Mouse (Mus musculus) embryonic facial prominence, embryonic 12.5 days (tissue): Measurements from ENCODE around the gene Specc1l. TPM values are rescaled to one million over a fixed set of nuclear protein-coding genes. Genes with fewer than 3 reads are reported as not detected.
A peak's percentile ranks its signal among the peaks of the same experiment; 100 is the strongest.

ENCODE experiments used
- ATAC-seq: fragments of 200-750 bp; cut with Nextera tagmentation; 2 replicates; pipeline ENCODE4 v1.8.0; 2017; ENCODE audit not compliant: insufficient number of reproducible peaks, insufficient read depth, low FRiP score, low TSS enrichment
- H3K27ac ChIP-seq: fragments of 300-500 bp; sonication (generic); 2 replicates; pipeline ENCODE4 v1.5.1; 2016; ENCODE audit warnings: mild to moderate bottlenecking
- H3K27me3 ChIP-seq: fragments of 300-500 bp; sonication (generic); 2 replicates; pipeline ENCODE4 v1.6.1; 2016; ENCODE audit warnings: mild to moderate bottlenecking, moderate library complexity
- H3K36me3 ChIP-seq: fragments of 300-500 bp; sonication (generic); 2 replicates; pipeline ENCODE4 v1.6.1; 2016; ENCODE audit warnings: mild to moderate bottlenecking
- H3K4me1 ChIP-seq: fragments of 300-500 bp; sonication (generic); 2 replicates; pipeline ENCODE4 v1.6.1; 2016
- H3K4me2 ChIP-seq: fragments of 300-500 bp; sonication (generic); replicated peaks from 2 replicates; pipeline ENCODE4 v1.6.1; 2016; ENCODE audit warnings: mild to moderate bottlenecking, moderate library complexity
- H3K4me3 ChIP-seq: fragments of 300-500 bp; sonication (generic); 2 replicates; pipeline ENCODE4 v1.5.1; 2016; ENCODE audit warnings: mild to moderate bottlenecking
- H3K9ac ChIP-seq: fragments of 300-500 bp; sonication (generic); 2 replicates; pipeline ENCODE4 v1.6.1; 2016; ENCODE audit warnings: mild to moderate bottlenecking, moderate library complexity
- H3K9me3 ChIP-seq: fragments of 300-500 bp; sonication (generic); 2 replicates; pipeline ENCODE4 v1.6.1; 2016; ENCODE audit warnings: mild to moderate bottlenecking, moderate library complexity
- WGBS: fragments of 180-500 bp; shearing (Covaris S2); methylation state at CpG from one replicate; pipeline ENCODE4 v1.1.7; 2016; 5-methylcytosine and 5-hydroxymethylcytosine counted together
- polyA plus RNA-seq: library from polyadenylated mRNA; unstranded; fragments of >200 nt; fragmentation: Nextera tagmentation; extraction: Ambion mirVana; gene quantifications from 2 replicates; pipeline ENCODE4 v1.2.1, GENCODE M21; 2016

The Specc1l gene
- polyA plus RNA-seq: 49.9 and 52.3 TPM in 2 replicates

DNA sequence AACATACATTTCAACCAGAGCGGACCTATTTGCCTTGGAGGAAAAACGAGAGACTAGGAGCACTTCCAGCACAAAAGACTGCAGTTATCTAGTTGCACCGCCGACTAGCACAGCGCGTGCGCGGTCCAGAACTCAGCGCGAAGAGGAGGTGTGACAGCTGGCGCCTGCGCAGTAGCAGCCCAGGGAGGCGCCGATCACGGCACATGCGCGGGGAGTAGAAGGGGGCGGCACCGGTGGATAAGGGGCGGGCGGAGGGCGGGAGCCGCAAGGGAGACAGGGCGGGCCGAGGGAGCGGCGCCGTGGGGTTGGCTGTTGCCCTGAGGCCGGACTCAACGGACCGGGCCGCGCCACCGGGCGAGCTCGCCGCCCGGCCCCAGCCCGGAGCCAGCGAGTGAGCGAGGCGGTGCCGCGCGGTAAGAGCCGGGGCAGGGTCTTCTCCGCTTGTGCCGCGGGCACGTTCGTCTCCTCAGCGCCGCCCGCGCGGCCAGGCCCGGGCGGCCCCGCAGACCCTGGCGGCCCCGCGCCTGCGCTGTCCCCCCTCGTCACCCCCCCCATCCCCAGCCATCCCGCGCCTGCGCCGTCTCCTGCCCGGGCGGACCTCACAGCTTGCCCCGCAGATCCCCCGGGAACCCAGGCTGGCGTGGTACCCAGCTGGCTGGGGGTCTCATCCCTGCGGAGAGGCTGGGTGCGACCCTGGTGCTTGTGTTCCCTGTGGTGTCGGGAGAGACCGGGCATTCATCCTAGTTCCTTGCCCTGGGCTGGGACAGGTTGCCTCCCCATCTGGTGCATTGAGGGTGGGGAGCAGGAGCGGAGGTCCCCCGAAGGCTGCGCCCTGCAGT is at the start of gene Specc1l:
Gene Specc1l (plus strand): TSS at position 267 of the 839 bp plus-strand sequence.
- Histone ChIP-seq H3K27me3 (no peaks in the 10 kb centered on the region), H3K4me2 (peak within 1 kb of the TSS; percentile 76), H3K9ac (peak within 1 kb of the TSS; percentile 92), H3K4me3 (peak within 1 kb of the TSS; percentile 62), H3K27ac (peak within 1 kb of the TSS; percentile 97), H3K36me3 (no peaks in the 10 kb centered on the region), H3K4me1 (peaks cover 9% of the 10 kb centered on the region; the same call in 1 of the 2 replicates), H3K9me3 (no peaks in the 10 kb centered on the region)
- ATAC-seq: peak; percentile 98
- WGBS: under 1% methylated on average over 68 of the region's 80 CpGs

DNA sequence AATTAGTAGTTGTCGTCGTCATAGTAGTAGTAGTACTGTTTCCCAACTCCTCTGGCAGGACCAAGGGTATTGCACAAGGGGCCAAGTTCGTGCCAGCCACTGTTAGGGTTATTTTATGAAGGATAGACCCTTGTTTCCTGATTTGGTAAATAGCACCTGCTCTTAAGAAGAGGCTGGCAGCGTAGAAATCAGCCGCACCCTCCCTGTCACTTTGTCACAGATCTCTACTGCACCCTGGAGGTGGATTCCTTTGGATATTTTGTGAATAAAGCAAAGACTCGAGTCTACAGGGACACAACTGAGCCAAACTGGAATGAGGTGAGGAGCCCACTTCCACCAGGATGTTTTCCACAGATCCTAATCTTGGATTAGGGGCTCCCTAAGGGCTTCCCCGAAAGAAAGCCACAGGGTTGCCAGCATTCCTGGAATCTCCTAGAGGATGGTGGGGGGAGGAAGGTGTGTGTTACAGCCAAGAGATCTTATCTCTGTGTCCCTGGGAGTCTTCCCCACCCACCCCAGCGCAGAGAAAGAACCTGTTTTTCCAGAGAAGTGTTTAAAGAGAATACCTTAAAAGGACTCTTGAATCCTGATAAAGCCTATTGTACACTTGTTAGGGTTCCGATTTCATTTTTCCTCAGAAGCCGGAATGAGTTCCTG is 45.9 kb upstream of the Specc1l start:
- H3K36me3 ChIP-seq: peaks cover 75% of the 10 kb centered on the region
- no peak overlapping the region for H3K4me3 ChIP-seq
- 70% methylated on average over 10 of the region's 10 CpGs for WGBS
- no peak overlapping the region for H3K9ac ChIP-seq
- H3K9me3 ChIP-seq: no peaks in the 10 kb centered on the region
- no peak overlapping the region for H3K4me2 ChIP-seq
- no peaks in the 10 kb centered on the region for H3K27me3 ChIP-seq
- no peaks in the 10 kb centered on the region for H3K4me1 ChIP-seq
- H3K27ac ChIP-seq: no peak overlapping the region
- no peak for ATAC-seq

- Histone ChIP-seq H3K4me1 (no peaks in the 10 kb centered on the region), H3K36me3 (peaks cover 77% of the 10 kb centered on the region), H3K27me3 (no peaks in the 10 kb centered on the region), H3K4me2 (no peak overlapping the region), H3K9ac (no peak overlapping the region), H3K9me3 (no peaks in the 10 kb centered on the region), H3K4me3 (no peak overlapping the region), H3K27ac (no peak overlapping the region)
- ATAC-seq: no peak
- WGBS: 88% methylated on average over 4 of the region's 4 CpGs
Measured at GRCm38 (mm10) chr10:75166601-75167000, 45.3 kb upstream of the Specc1l start.

GRCm38 (mm10) chr10:75170207-75170850 is 41.5 kb upstream of the Specc1l start:
- no peak for ATAC-seq
- Histone ChIP-seq H3K36me3 (peaks cover 65% of the 10 kb centered on the region), H3K9ac (no peak overlapping the region), H3K9me3 (no peaks in the 10 kb centered on the region), H3K27ac (no peak overlapping the region), H3K4me2 (no peak overlapping the region), H3K4me3 (no peak overlapping the region), H3K27me3 (no peaks in the 10 kb centered on the region), H3K4me1 (no peaks in the 10 kb centered on the region)
- 84% methylated on average over 12 of the region's 12 CpGs for WGBS

DNA sequence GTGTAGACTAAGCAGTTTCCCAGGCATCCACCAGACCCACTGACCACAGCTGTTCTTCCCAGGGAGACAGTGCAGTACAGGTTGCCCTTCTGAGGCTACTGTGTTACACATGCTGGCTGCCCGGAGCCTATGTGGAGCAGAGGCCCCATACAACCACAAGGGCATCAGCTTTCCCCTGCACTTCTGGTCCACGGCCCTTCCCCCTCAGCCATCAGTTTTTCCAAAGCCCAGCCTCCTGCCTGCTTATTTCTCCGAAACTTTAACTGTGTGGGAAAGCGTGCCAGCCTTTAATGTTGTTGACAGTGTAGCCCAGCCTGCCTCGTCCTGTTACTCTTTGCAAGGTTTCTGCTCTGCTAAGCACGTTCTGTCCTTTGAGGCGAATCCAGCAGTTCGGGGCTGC is 38.8 kb upstream of the Specc1l start:
- Histone ChIP-seq H3K27me3 (no peaks in the 10 kb centered on the region), H3K4me2 (no peak overlapping the region), H3K4me1 (no peaks in the 10 kb centered on the region), H3K36me3 (peaks cover 75% of the 10 kb centered on the region), H3K9ac (no peak overlapping the region), H3K27ac (no peak overlapping the region), H3K9me3 (no peaks in the 10 kb centered on the region), H3K4me3 (no peak overlapping the region)
- 68% methylated on average over 8 of the region's 8 CpGs for WGBS
- ATAC-seq: no peak

DNA sequence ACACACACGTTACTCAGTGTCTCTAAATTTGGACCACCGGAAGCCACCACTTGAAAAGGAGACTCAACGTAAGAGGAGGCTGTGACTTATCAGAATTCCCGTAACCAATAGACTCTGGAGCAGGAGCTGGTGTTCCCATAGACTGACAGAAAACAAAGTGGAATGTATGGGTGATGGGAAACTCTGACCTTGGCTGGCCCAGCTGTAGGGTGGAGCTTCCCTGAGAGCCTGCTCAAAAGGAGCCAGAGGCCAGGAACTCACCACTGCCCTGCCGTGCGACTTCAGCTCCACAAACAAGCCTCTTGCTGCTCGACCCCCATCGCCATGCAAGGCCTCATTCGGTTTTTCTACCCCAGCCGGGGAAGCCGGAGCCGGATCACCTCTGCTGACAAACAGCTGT is 38.2 kb upstream of the Specc1l start:
- Histone ChIP-seq H3K27ac (no peak overlapping the region), H3K4me1 (no peaks in the 10 kb centered on the region), H3K4me3 (no peak overlapping the region), H3K36me3 (peaks cover 76% of the 10 kb centered on the region), H3K27me3 (no peaks in the 10 kb centered on the region), H3K9me3 (no peaks in the 10 kb centered on the region), H3K4me2 (no peak overlapping the region), H3K9ac (no peak overlapping the region)
- WGBS: 75% methylated on average over 12 of the region's 12 CpGs
- ATAC-seq: no peak

GRCm38 (mm10) chr10:75176494-75176893 is 35.4 kb upstream of the Specc1l start:
- no peaks in the 10 kb centered on the region for H3K9me3 ChIP-seq
- no peak overlapping the region for H3K27ac ChIP-seq
- no peaks in the 10 kb centered on the region for H3K4me1 ChIP-seq
- H3K36me3 ChIP-seq: peaks cover 81% of the 10 kb centered on the region
- no peak overlapping the region for H3K4me3 ChIP-seq
- WGBS: 71% methylated on average over 8 of the region's 8 CpGs
- ATAC-seq: no peak
- no peak overlapping the region for H3K4me2 ChIP-seq
- no peak overlapping the region for H3K9ac ChIP-seq
- no peaks in the 10 kb centered on the region for H3K27me3 ChIP-seq

- H3K4me1 ChIP-seq: no peaks in the 10 kb centered on the region
- H3K4me3 ChIP-seq: no peak overlapping the region
- peaks cover 85% of the 10 kb centered on the region for H3K36me3 ChIP-seq
- no peaks in the 10 kb centered on the region for H3K27me3 ChIP-seq
- H3K4me2 ChIP-seq: no peak overlapping the region
- H3K9me3 ChIP-seq: no peaks in the 10 kb centered on the region
- no peak overlapping the region for H3K9ac ChIP-seq
- WGBS: 88% methylated on average over 5 of the region's 5 CpGs
- H3K27ac ChIP-seq: no peak overlapping the region; the same call in 1 of the 2 replicates
- no peak for ATAC-seq
Measured at GRCm38 (mm10) chr10:75178911-75179310, 33.0 kb upstream of the Specc1l start.

DNA sequence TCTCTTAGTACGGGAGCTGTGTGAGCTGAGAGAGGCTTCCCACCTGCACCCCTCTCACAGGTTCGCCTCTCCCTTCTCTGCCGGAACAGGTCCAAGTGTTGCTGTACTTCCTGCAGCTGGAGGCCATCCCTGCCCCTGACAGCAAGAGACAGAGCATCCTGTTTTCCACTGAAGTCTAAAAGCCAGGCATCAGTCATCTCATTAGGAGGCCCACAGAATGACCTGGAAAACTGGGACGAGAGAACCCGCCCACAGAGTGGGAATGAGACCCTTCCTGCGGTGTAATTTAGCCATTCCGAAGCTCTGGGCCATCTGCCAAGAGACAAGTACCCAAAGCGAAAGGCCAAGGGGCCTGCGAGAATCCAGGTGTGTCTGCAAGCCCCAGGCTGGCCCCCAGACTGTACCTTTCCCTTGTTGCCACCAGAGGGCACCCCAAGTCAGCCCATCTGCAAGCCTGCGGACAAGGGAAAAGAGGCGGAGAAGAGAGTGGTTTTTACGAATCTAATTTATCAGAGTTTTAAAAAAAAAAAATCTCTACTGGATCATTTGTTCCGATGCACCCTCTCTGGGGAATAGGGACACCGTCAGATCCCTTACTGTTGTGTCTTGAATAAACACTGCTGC is 29.6 kb upstream of the Specc1l start:
- no peak for ATAC-seq
- Histone ChIP-seq H3K9ac (no peak overlapping the region), H3K4me1 (no peaks in the 10 kb centered on the region), H3K36me3 (peaks cover 71% of the 10 kb centered on the region), H3K9me3 (no peaks in the 10 kb centered on the region), H3K4me3 (no peak overlapping the region), H3K27ac (no peak overlapping the region), H3K27me3 (no peaks in the 10 kb centered on the region), H3K4me2 (no peak overlapping the region)
- WGBS: 43% methylated on average over 14 of the region's 14 CpGs

GRCm38 (mm10) chr10:75184826-75185225 is 27.0 kb upstream of the Specc1l start:
- Histone ChIP-seq H3K4me2 (no peak overlapping the region), H3K4me1 (no peaks in the 10 kb centered on the region), H3K4me3 (no peak overlapping the region), H3K27ac (no peak overlapping the region), H3K27me3 (no peaks in the 10 kb centered on the region), H3K36me3 (peaks cover 45% of the 10 kb centered on the region), H3K9me3 (no peaks in the 10 kb centered on the region), H3K9ac (no peak overlapping the region)
- no peak for ATAC-seq
- WGBS: 85% methylated on average over 9 of the region's 9 CpGs

DNA sequence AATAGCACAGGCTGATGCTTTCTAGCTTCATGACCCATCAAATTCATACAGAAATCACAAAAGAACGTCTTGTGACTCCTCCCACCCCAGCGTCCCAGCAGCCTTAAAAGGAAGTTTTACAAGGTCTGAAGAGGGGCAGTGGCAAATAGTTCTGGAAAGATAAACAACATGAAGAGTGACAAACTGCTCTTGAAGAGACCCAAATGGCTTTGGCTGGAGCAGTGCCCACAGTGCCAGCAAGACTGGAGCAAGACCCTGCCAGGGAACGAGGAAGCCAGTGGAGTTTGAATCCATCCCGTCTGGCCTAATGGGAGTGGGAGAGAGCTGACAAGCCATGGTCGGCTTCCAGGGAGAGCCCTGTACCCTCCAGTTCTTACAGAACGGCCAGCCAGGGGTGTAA is 25.3 kb upstream of the Specc1l start:
- no peaks in the 10 kb centered on the region for H3K27me3 ChIP-seq
- H3K4me3 ChIP-seq: no peak overlapping the region
- WGBS: 62% methylated on average over 6 of the region's 6 CpGs
- H3K4me2 ChIP-seq: no peak overlapping the region
- H3K27ac ChIP-seq: no peak overlapping the region
- no peaks in the 10 kb centered on the region for H3K9me3 ChIP-seq
- peaks cover 29% of the 10 kb centered on the region for H3K36me3 ChIP-seq
- H3K4me1 ChIP-seq: no peaks in the 10 kb centered on the region
- H3K9ac ChIP-seq: no peak overlapping the region
- no peak for ATAC-seq
